Mouse (Mus musculus) stomach, postnatal 0 days (tissue): ENCODE measurements around the gene Sectm1a. TPM values are rescaled to one million over a fixed set of nuclear protein-coding genes. Genes with fewer than 3 reads are reported as not detected.
"Not testable (repeated sequence)": the region's sequence is repeated elsewhere in the genome, so short reads cannot be mapped to it uniquely, and the experiment has no call there.

Experiments used
- ATAC-seq: fragments of 200-750 bp; cut with Nextera tagmentation; 2 replicates; pipeline ENCODE4 v1.8.0; 2017; ENCODE audit not compliant: low FRiP score, low TSS enrichment
- DNase-seq: peaks from one replicate; pipeline ENCODE4 v3.0.0-alpha.2; 2016; ENCODE audit warnings: low spot score
- H3K27ac ChIP-seq: fragments of 300-500 bp; sonication (generic); replicated peaks from 2 replicates; pipeline ENCODE4 v1.5.1; 2014; ENCODE audit warnings: mild to moderate bottlenecking, control low read depth
- H3K27me3 ChIP-seq: fragments of 300-500 bp; sonication (generic); 2 replicates; pipeline ENCODE4 v1.6.1; 2014; ENCODE audit warnings: low read length; ENCODE audit not compliant: control insufficient read depth, insufficient read depth
- H3K36me3 ChIP-seq: fragments of 300-500 bp; sonication (generic); 2 replicates; pipeline ENCODE4 v1.6.1; 2014; ENCODE audit warnings: low read length, mixed read lengths; ENCODE audit not compliant: control insufficient read depth, insufficient read depth
- H3K4me1 ChIP-seq: fragments of 300-500 bp; sonication (generic); replicated peaks from 2 replicates; pipeline ENCODE4 v1.6.1; 2014; ENCODE audit warnings: antibody characterized with exemption; ENCODE audit not compliant: control insufficient read depth, insufficient read depth
- H3K4me2 ChIP-seq: fragments of 300-500 bp; sonication (generic); replicated peaks from 2 replicates; pipeline ENCODE4 v1.6.1; 2014; ENCODE audit warnings: low read depth, mild to moderate bottlenecking, control low read depth, moderate library complexity
- H3K4me3 ChIP-seq: fragments of 300-500 bp; sonication (generic); 2 replicates; pipeline ENCODE4 v1.5.1; 2014; ENCODE audit warnings: low read depth, low read length, control low read depth
- H3K9ac ChIP-seq: fragments of 300-500 bp; sonication (generic); 2 replicates; pipeline ENCODE4 v1.6.1; 2014; ENCODE audit warnings: mild to moderate bottlenecking, low read length, control low read depth, mixed read lengths
- H3K9me3 ChIP-seq: fragments of 300-500 bp; sonication (generic); 2 replicates; pipeline ENCODE4 v1.6.1; 2016; ENCODE audit warnings: low read length; ENCODE audit not compliant: control insufficient read depth
- CTCF ChIP-seq: IDR thresholded peaks from 2 replicates; pipeline ENCODE4 v1.5.1; 2016; ENCODE audit warnings: antibody characterized with exemption, low read depth, mild to moderate bottlenecking, moderate library complexity
- EP300 ChIP-seq: optimal IDR thresholded peaks from 2 replicates; pipeline ENCODE3; 2016; ENCODE audit warnings: antibody characterized with exemption
- WGBS: fragments of 180-500 bp; shearing (Covaris S2); extraction: QIAGEN DNeasy Blood & Tissue Kit; methylation state at CpG from one replicate; pipeline ENCODE4 v1.1.7; 2014; 5-methylcytosine and 5-hydroxymethylcytosine counted together
- polyA plus RNA-seq: library from polyadenylated mRNA; unstranded; fragments of >200 nt; fragmentation: Nextera tagmentation; extraction: Ambion mirVana; gene quantifications from 2 replicates; pipeline ENCODE4 v1.2.1, GENCODE M21; 2015

Gene Sectm1a
- polyA plus RNA-seq, 1 experiment from 2014 or later = 11.8 TPM

DNA sequence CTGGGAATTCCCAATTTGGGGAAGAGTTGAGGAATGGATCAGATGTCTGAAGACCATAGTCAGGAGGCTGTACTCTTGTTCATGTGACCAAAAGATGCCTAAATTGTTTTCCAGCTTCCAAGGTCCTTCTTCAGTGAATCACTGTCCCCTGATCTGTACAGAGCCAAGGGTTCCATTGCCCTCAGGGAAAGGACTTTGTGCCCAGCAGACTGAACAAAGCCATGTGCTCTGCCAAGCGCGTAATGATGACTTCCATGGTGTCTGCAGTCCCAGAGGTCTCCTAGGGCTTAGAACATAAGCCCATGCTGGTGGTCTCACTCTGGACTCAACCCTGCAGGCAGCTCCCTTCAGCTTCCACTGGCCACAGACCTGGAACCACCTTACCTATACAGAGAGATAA lies 13.1 kb downstream of the Sectm1a start:
- H3K4me2 ChIP-seq = no peak overlapping the region
- H3K9me3 ChIP-seq = no peaks in the 10 kb centered on the region
- DNase-seq = no peak
- no peak for ATAC-seq
- no peak overlapping the region for H3K27ac ChIP-seq
- no peaks in the 10 kb centered on the region for H3K36me3 ChIP-seq
- H3K9ac ChIP-seq = no peak overlapping the region
- TF ChIP-seq CTCF (no peak), EP300 (no peak)
- H3K4me3 ChIP-seq = no peak overlapping the region
- H3K27me3 ChIP-seq = no peaks in the 10 kb centered on the region
- 93% methylated on average over 2 of the region's 2 CpGs for WGBS
- H3K4me1 ChIP-seq = no peaks in the 10 kb centered on the region; the same call in 1 of the 2 replicates

DNA sequence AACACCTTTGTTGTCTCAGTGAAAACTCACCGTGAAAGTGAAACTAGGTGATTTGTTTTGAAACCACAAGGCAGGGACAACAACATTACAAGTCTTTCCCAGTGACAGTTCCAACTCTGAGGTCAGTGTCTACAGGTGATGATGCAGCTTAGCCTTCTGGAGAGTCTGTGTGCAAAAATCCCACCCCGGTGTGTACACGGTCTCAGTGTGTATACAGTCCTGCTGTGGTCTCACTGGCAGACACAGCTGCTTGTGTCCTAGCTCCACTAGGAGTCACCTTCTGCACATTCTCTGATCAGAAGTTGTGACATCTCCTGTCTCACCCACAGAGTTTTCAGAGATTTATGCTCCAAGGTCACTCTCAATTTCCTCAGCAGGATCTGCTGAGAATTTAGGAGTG lies 16.8 kb downstream of the Sectm1a start:
- H3K27me3 ChIP-seq = no peaks in the 10 kb centered on the region
- no peak overlapping the region for H3K4me3 ChIP-seq
- H3K9ac ChIP-seq = no peak overlapping the region
- TF ChIP-seq EP300 = no peak
- TF ChIP-seq CTCF = peak; percentile 61
- no peaks in the 10 kb centered on the region for H3K36me3 ChIP-seq
- H3K4me2 ChIP-seq = no peak overlapping the region
- DNase-seq = no peak
- no peak for ATAC-seq
- WGBS = 60% methylated on average over 3 of the region's 3 CpGs
- H3K9me3 ChIP-seq = no peaks in the 10 kb centered on the region
- no peak overlapping the region for H3K27ac ChIP-seq
- H3K4me1 ChIP-seq = no peaks in the 10 kb centered on the region; the same call in 1 of the 2 replicates

DNA sequence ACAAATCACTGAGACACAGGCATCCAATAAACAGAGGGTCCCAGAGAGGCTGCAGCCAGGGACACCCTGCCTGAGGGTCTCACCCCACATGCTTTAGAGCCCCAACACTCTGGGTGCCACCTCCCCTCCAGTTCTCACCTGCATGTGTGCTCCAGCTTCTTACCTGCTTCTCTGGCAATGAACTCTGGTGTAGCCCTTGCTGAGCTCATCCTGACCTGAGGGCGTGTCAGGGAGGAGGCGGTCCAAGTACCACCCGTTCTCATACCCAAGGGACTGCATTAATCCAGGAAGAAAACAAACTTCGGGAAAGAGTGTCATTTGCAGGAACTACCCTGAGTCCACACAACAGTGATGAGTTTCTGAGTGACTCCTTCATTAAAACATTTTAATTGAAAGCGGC lies 17.6 kb downstream of the Sectm1a start, which contains the start of gene Sectm1b:
Sectm1b (minus strand) TSS at position 191 of the 400 bp plus-strand sequence.
- ATAC-seq (peak; percentile 53), DNase-seq (peak; percentile 56)
- 53% methylated on average over 5 of the region's 5 CpGs for WGBS
- Histone ChIP-seq H3K4me2 (no peak within 1 kb of the TSS; the same call in 1 of the 2 replicates), H3K9ac (no peak within 1 kb of the TSS), H3K27me3 (no peaks in the 10 kb centered on the region), H3K4me3 (no peak within 1 kb of the TSS), H3K4me1 (no peaks in the 10 kb centered on the region; the same call in 1 of the 2 replicates), H3K9me3 (no peaks in the 10 kb centered on the region), H3K27ac (no peak within 1 kb of the TSS), H3K36me3 (no peaks in the 10 kb centered on the region)
- TF ChIP-seq CTCF = no peak
- TF ChIP-seq EP300 = no peak

DNA sequence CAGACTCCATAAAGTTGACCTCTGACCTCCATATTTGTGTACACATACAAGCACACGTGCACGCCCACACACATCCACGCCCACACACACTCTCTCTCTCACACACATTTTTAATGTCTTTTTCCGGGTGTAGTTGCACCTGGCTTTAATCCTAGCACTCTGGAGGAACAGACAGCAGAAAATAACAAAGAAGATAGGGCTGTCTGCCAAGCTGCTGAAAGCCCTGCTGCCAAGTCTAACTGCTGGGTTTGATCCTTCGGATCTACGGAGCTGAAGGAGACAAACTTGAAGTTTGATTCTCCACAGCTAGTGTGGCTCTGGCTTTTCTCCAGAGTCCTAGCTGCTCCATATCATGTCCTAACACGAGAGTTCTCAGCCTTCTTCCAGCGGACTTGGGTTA lies 19.4 kb downstream of the Sectm1a start:
- H3K9ac ChIP-seq = no peak overlapping the region
- DNase-seq (no peak), ATAC-seq (0 out of 2 replicates have a peak, but pooled peaks have one; percentile 19)
- no peaks in the 10 kb centered on the region for H3K27me3 ChIP-seq
- WGBS = 23% methylated on average over 8 of the region's 8 CpGs
- no peaks in the 10 kb centered on the region; the same call in 1 of the 2 replicates for H3K4me1 ChIP-seq
- no peak overlapping the region for H3K4me3 ChIP-seq
- H3K27ac ChIP-seq = peak overlapping the region; percentile 67; the same call in 1 of the 2 replicates
- H3K4me2 ChIP-seq = no peak overlapping the region
- TF ChIP-seq CTCF (no peak), EP300 (no peak)
- H3K9me3 ChIP-seq = no peaks in the 10 kb centered on the region
- no peaks in the 10 kb centered on the region for H3K36me3 ChIP-seq

DNA sequence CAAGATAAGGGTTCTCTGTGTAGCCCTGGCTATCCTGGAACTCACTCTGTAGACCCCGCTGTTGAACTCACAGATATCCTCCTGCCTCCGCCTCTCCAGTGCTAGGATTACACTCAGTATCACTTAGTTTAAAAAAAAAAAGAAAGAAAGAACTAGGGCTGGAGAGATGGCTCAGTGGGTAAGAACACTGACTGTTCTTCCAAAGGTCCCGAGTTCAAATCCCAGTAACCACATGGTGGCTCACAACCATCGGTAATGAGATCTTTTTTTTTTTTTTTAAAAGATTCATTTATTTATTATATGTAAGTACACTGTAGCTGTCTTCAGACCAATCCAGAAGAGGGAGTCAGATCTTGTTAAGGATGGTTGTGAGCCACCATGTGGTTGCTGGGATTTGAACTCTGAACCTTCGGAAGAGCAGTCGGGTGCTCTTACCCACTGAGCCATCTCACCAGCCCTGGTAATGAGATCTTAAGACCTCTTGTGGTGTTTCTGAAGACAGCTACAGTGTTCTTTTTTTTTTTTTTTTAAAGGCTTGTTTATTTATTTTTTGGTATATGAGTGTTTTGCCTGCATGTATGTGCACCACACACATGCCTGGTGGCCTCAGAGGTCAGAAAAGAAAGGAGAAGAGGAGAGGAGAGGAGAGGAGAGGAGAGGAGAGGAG lies 20.5 kb downstream of the Sectm1a start:
- H3K4me2 ChIP-seq, ATAC-seq, H3K27me3 ChIP-seq, H3K36me3 ChIP-seq, DNase-seq, H3K4me1 ChIP-seq, H3K4me3 ChIP-seq, H3K9ac ChIP-seq, H3K27ac ChIP-seq, H3K9me3 ChIP-seq: not testable (repeated sequence)
- 92% methylated on average over 6 of the region's 6 CpGs for WGBS

DNA sequence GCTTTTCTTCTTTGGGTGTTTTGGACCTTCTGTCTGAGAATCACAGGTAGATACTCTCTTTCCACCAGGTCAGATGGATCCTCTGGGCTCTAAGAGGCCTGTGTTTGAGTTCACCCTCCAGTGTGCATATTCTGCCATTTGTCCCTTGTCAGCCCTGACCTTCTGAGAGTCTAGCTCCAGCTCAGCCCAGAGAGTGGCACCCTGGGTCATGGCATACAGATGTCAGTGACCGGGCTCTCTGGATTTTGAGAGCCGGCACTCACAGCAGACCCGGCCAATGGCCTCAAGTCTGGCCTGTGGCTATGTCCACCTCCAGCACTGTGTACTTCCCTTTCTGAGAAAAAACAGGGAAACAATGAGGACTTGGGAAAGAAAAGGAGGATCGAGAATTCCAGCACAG lies 21.5 kb downstream of the Sectm1a start:
- no peak overlapping the region for H3K27ac ChIP-seq
- ATAC-seq = no peak
- no peak overlapping the region for H3K9ac ChIP-seq
- no peak overlapping the region for H3K4me2 ChIP-seq
- H3K27me3 ChIP-seq = no peaks in the 10 kb centered on the region
- no peak for TF ChIP-seq CTCF
- no peak for TF ChIP-seq EP300
- no peaks in the 10 kb centered on the region for H3K9me3 ChIP-seq
- no peaks in the 10 kb centered on the region for H3K36me3 ChIP-seq
- WGBS = 78% methylated on average over 4 of the region's 4 CpGs
- no peak overlapping the region for H3K4me3 ChIP-seq
- H3K4me1 ChIP-seq = no peaks in the 10 kb centered on the region; the same call in 1 of the 2 replicates
- no peak for DNase-seq
